Mouse (Mus musculus) limb, embryonic 13.5 days (tissue): Measurements from ENCODE around the gene Trir. TPM values are rescaled to one million over a fixed set of nuclear protein-coding genes. Genes with fewer than 3 reads are reported as not detected.

ENCODE experiments used
- ATAC-seq: fragments of 200-750 bp; cut with Nextera tagmentation; 2 replicates; pipeline ENCODE4 v1.8.0; 2017; ENCODE audit warnings: low read depth, moderate number of reproducible peaks, moderate TSS enrichment; ENCODE audit not compliant: low FRiP score
- H3K27ac ChIP-seq: fragments of 300-500 bp; sonication (generic); 2 replicates; pipeline ENCODE4 v1.5.1; 2015; ENCODE audit warnings: inconsistent platforms, mild to moderate bottlenecking, moderate library complexity
- H3K27me3 ChIP-seq: fragments of 300-500 bp; sonication (generic); 2 replicates; pipeline ENCODE4 v1.6.1; 2015; ENCODE audit warnings: mild to moderate bottlenecking, inconsistent platforms
- H3K36me3 ChIP-seq: fragments of 300-500 bp; sonication (generic); 2 replicates; pipeline ENCODE4 v1.6.1; 2015; ENCODE audit warnings: inconsistent platforms, mild to moderate bottlenecking, moderate library complexity
- H3K4me1 ChIP-seq: fragments of 300-500 bp; sonication (generic); 2 replicates; pipeline ENCODE4 v1.6.1; 2015; ENCODE audit warnings: inconsistent platforms
- H3K4me2 ChIP-seq: fragments of 300-500 bp; sonication (generic); replicated peaks from 2 replicates; pipeline ENCODE4 v1.6.1; 2015; ENCODE audit warnings: inconsistent platforms, mild to moderate bottlenecking, moderate library complexity
- H3K4me3 ChIP-seq: fragments of 300-500 bp; sonication (generic); 2 replicates; pipeline ENCODE4 v1.5.1; 2015; ENCODE audit warnings: moderate library complexity, mild to moderate bottlenecking, inconsistent platforms
- H3K9ac ChIP-seq: fragments of 300-500 bp; sonication (generic); 2 replicates; pipeline ENCODE4 v1.6.1; 2015; ENCODE audit warnings: mild to moderate bottlenecking, inconsistent platforms
- H3K9me3 ChIP-seq: fragments of 300-500 bp; sonication (generic); 2 replicates; pipeline ENCODE4 v1.6.1; 2016; ENCODE audit warnings: inconsistent platforms
- WGBS: fragments of 180-500 bp; shearing (Covaris S2); methylation state at CpG from one replicate; pipeline ENCODE4 v1.1.7; 2015; 5-methylcytosine and 5-hydroxymethylcytosine counted together
- microRNA-seq: library from miRNA; unstranded; fragments of <30 nt; microRNA quantifications from one replicate; pipeline ENCODE4, GENCODE M21; 2016
- polyA plus RNA-seq: library from polyadenylated mRNA; unstranded; fragments of >200 nt; fragmentation: Nextera tagmentation; extraction: Ambion mirVana; gene quantifications from 2 replicates; pipeline ENCODE4 v1.2.1, GENCODE M21; 2015

Trir gene
- polyA plus RNA-seq, 1 experiment from 2014 or later: 114 TPM

DNA sequence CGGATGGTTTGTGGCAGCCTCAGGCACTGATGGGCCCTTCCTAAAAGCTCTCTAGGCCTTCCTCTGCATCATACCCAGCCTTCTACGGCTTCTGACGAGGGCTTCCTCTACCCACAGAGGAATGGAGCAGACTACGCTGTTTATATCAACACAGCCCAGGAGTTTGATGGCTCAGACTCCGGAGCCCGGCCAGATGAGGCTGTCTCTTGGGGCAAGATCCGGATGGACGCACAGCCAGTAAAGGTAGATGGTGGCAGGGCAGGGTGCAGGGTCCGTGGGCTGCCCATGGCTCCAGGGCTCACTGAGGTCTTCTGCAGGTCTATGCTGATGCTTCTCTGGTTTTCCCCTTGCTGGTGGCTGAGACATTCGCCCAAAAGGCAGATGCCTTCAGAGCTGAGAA lies 48.0 kb downstream of the Trir start:
- H3K9me3 ChIP-seq: no peaks in the 10 kb centered on the region
- peaks cover 45% of the 10 kb centered on the region for H3K36me3 ChIP-seq
- H3K27ac ChIP-seq: no peak overlapping the region
- no peaks in the 10 kb centered on the region for H3K27me3 ChIP-seq
- 89% methylated on average over 10 of the region's 10 CpGs for WGBS
- H3K4me1 ChIP-seq: peaks cover 17% of the 10 kb centered on the region
- ATAC-seq: no peak
- H3K9ac ChIP-seq: no peak overlapping the region
- H3K4me2 ChIP-seq: no peak overlapping the region
- no peak overlapping the region for H3K4me3 ChIP-seq

GRCm38 (mm10) chr8:85076001-85076400 lies 49.4 kb downstream of the Trir start:
- H3K27ac ChIP-seq: no peak overlapping the region
- H3K4me3 ChIP-seq: no peak overlapping the region
- H3K27me3 ChIP-seq: no peaks in the 10 kb centered on the region
- no peaks in the 10 kb centered on the region for H3K9me3 ChIP-seq
- WGBS: 78% methylated on average over 9 of the region's 9 CpGs
- peaks cover 20% of the 10 kb centered on the region for H3K4me1 ChIP-seq
- peaks cover 45% of the 10 kb centered on the region for H3K36me3 ChIP-seq
- H3K9ac ChIP-seq: no peak overlapping the region
- H3K4me2 ChIP-seq: no peak overlapping the region
- ATAC-seq: no peak

DNA sequence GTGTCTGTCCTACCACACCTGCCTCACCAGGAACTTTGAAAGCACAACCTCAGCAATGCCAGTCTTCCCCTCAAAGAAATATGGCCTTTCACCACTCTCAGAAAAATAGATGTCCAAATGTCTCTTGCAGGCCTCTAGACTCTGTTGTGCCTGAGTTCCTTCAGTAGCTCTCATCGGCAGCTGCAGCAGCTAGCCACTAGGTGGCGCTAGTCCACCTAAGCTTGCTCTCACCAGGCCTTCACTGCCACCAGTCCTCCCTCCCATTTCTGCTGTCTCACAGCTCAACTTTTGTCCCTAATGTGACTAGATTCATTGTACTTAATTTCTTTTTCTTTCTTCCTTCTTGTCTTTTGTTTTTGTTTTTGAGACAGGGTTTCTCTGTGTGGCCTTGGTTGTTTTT lies 50.4 kb downstream of the Trir start:
- Histone ChIP-seq H3K4me2 (no peak overlapping the region), H3K4me1 (peaks cover 25% of the 10 kb centered on the region), H3K9me3 (no peaks in the 10 kb centered on the region), H3K27ac (no peak overlapping the region), H3K36me3 (peaks cover 45% of the 10 kb centered on the region), H3K27me3 (no peaks in the 10 kb centered on the region), H3K4me3 (no peak overlapping the region), H3K9ac (no peak overlapping the region)
- no peak for ATAC-seq
- 0% methylated on average over 2 of the region's 2 CpGs for WGBS

Small RNA genes lying within 50 kb of the gene (microRNA-seq; reads per million reads assigned to microRNA genes)
- gene Mir7070: not detected

Other genes starting within 250 kb of the Trir start
- 46.9 and 48.0 TPM in 2 replicates for gene Nfix, start 226.5 kb upstream of the Trir start, polyA plus RNA-seq
- 6.3 TPM in 2 replicates for gene Dand5, start 204.0 kb upstream of the Trir start, polyA plus RNA-seq
- 48.1 and 48.4 TPM in 2 replicates for gene Gadd45gip1, start 195.3 kb upstream of the Trir start, polyA plus RNA-seq
- gene Rad23a, start 186.2 kb upstream of the Trir start, polyA plus RNA-seq: 106 TPM in 2 replicates
- 943 and 1,018 TPM in 2 replicates for gene Calr, start 179.9 kb upstream of the Trir start, polyA plus RNA-seq
- 108 and 109 TPM in 2 replicates for gene Farsa, start 169.8 kb upstream of the Trir start, polyA plus RNA-seq
- gene Syce2, start 154.7 kb upstream of the Trir start, polyA plus RNA-seq: 82.7 and 92.5 TPM in 2 replicates
- 41.7 and 42.1 TPM in 2 replicates for gene Gcdh, start 132.9 kb upstream of the Trir start, polyA plus RNA-seq
- 2.4 and 4.4 TPM in 2 replicates for gene Klf1, start 124.9 kb upstream of the Trir start, polyA plus RNA-seq
- gene Dnase2a, start 118.3 kb upstream of the Trir start, polyA plus RNA-seq: 16.4 and 18.5 TPM in 2 replicates
- 0.32 and 0.55 TPM in 2 replicates for gene Mast1, start 89.5 kb upstream of the Trir start, polyA plus RNA-seq
- 0.20 and 0.47 TPM in 2 replicates for gene Rtbdn, start 79.8 kb upstream of the Trir start, polyA plus RNA-seq
- not detected in 2 replicates for gene Gm49661, start 57.4 kb upstream of the Trir start, polyA plus RNA-seq
- gene Prdx2, start 57.2 kb upstream of the Trir start, polyA plus RNA-seq: 961 and 978 TPM in 2 replicates
- 90.9 and 93.2 TPM in 2 replicates for gene Rnaseh2a, start 57.1 kb upstream of the Trir start, polyA plus RNA-seq
- 8.2 and 8.4 TPM in 2 replicates for gene Junb, start 48.1 kb upstream of the Trir start, polyA plus RNA-seq
- gene Hook2, start 36.2 kb upstream of the Trir start, polyA plus RNA-seq: 18.6 and 18.8 TPM in 2 replicates
- not detected in 2 replicates for gene Best2, start 12.3 kb upstream of the Trir start, polyA plus RNA-seq
- gene Asna1, start 1.5 kb upstream of the Trir start, polyA plus RNA-seq: 132 TPM in 2 replicates
- gene Tnpo2, start 10.1 kb downstream of the Trir start, polyA plus RNA-seq: 31.0 and 32.2 TPM in 2 replicates
- 31.6 and 32.2 TPM in 2 replicates for gene Fbxw9, start 33.2 kb downstream of the Trir start, polyA plus RNA-seq
- 0.75 and 0.76 TPM in 2 replicates for gene Gm5741, start 41.2 kb downstream of the Trir start, polyA plus RNA-seq
- gene Dhps, start 44.9 kb downstream of the Trir start, polyA plus RNA-seq: 60.0 and 60.5 TPM in 2 replicates
- gene Wdr83os, start 53.9 kb downstream of the Trir start, polyA plus RNA-seq: 111 and 127 TPM in 2 replicates
- gene Wdr83, start 54.5 kb downstream of the Trir start, polyA plus RNA-seq: 43.0 and 45.1 TPM in 2 replicates
- gene Man2b1, start 56.4 kb downstream of the Trir start, polyA plus RNA-seq: 29.2 and 32.2 TPM in 2 replicates
- 2.7 and 3.4 TPM in 2 replicates for gene Zfp791, start 96.3 kb downstream of the Trir start, polyA plus RNA-seq
- not detected in 2 replicates for gene Cks1brt, start 125.1 kb downstream of the Trir start, polyA plus RNA-seq
- not detected in 2 replicates for gene Olfr371, start 199.2 kb downstream of the Trir start, polyA plus RNA-seq